Mouse (Mus musculus) intestine, postnatal 0 days (tissue): ENCODE data around the gene Tgfbr2. TPM values are rescaled to one million over a fixed set of nuclear protein-coding genes. Genes with fewer than 3 reads are reported as not detected.

Source experiments
- ATAC-seq: fragments of 200-750 bp; cut with Nextera tagmentation; 2 replicates; pipeline ENCODE4 v1.8.0; 2017; ENCODE audit warnings: mild to moderate bottlenecking, moderate TSS enrichment, moderate library complexity
- H3K27ac ChIP-seq: fragments of 300-500 bp; sonication (generic); 2 replicates; pipeline ENCODE4 v1.5.1; 2014; ENCODE audit warnings: mild to moderate bottlenecking, low read depth, low read length, moderate library complexity
- H3K27me3 ChIP-seq: fragments of 300-500 bp; sonication (generic); replicated peaks from 2 replicates; pipeline ENCODE4 v1.6.1; 2014; ENCODE audit warnings: low read length, mixed read lengths; ENCODE audit not compliant: control insufficient read depth, insufficient read depth
- H3K36me3 ChIP-seq: fragments of 300-500 bp; sonication (generic); 2 replicates; pipeline ENCODE4 v1.6.1; 2014; ENCODE audit warnings: mild to moderate bottlenecking, moderate library complexity; ENCODE audit not compliant: control insufficient read depth, insufficient read depth
- H3K4me1 ChIP-seq: fragments of 300-500 bp; sonication (generic); replicated peaks from 2 replicates; pipeline ENCODE4 v1.6.1; 2014; ENCODE audit warnings: antibody characterized with exemption, low read length, mixed read lengths; ENCODE audit not compliant: control insufficient read depth, insufficient read depth
- H3K4me2 ChIP-seq: fragments of 300-500 bp; sonication (generic); replicated peaks from 2 replicates; pipeline ENCODE4 v1.6.1; 2014; ENCODE audit warnings: low read depth, mild to moderate bottlenecking, moderate library complexity
- H3K4me3 ChIP-seq: fragments of 300-500 bp; sonication (generic); 2 replicates; pipeline ENCODE4 v1.5.1; 2014; ENCODE audit warnings: low read depth, low read length
- H3K9ac ChIP-seq: fragments of 300-500 bp; sonication (generic); 2 replicates; pipeline ENCODE4 v1.6.1; 2014; ENCODE audit warnings: mild to moderate bottlenecking, low read depth, low read length
- H3K9me3 ChIP-seq: fragments of 300-500 bp; sonication (generic); 2 replicates; pipeline ENCODE4 v1.6.1; 2016; ENCODE audit warnings: mixed run types; ENCODE audit not compliant: control insufficient read depth
- CTCF ChIP-seq: sonication (generic); IDR thresholded peaks from 2 replicates; pipeline ENCODE4 v1.5.1; 2016; ENCODE audit warnings: low read depth, mild to moderate bottlenecking, control low read depth, antibody characterized with exemption, moderate library complexity
- WGBS: fragments of 180-500 bp; shearing (Covaris S2); extraction: QIAGEN DNeasy Blood & Tissue Kit; methylation state at CpG from one replicate; pipeline ENCODE4 v1.1.7; 2014; 5-methylcytosine and 5-hydroxymethylcytosine counted together
- polyA plus RNA-seq: library from polyadenylated mRNA; unstranded; fragments of >200 nt; fragmentation: Nextera tagmentation; extraction: Ambion mirVana; gene quantifications from 2 replicates; pipeline ENCODE4 v1.2.1, GENCODE M21; 2015

Gene Tgfbr2
- polyA plus RNA-seq, 1 experiment from 2014 or later = 16.0 TPM

DNA sequence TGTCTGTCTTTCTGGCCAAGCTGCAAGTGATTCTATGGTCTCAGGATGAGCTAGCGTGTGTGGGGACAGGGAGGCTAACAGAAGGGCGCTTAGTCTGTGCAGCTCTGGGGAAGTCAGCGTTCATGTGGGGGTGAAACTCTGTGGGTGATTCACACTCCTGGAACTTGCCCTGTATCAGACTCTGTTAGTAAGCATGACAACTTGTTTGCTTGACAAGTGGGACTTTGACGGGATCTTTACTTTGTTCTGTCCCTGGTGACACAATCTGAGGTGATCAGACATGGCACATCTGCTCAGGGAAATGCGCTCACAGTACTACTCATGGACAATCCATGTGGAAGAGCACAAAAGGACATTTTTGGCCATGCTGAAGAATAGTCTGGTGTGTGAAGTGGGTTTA lies 87.9 kb downstream of the Tgfbr2 start:
- Histone ChIP-seq H3K4me1 (no peaks in the 10 kb centered on the region), H3K9me3 (no peaks in the 10 kb centered on the region), H3K27ac (no peak overlapping the region), H3K4me2 (no peak overlapping the region), H3K36me3 (peaks cover 34% of the 10 kb centered on the region), H3K9ac (no peak overlapping the region), H3K27me3 (no peaks in the 10 kb centered on the region), H3K4me3 (no peak overlapping the region)
- 93% methylated on average over 5 of the region's 5 CpGs for WGBS
- no peak for ATAC-seq
- no peak for TF ChIP-seq CTCF

DNA sequence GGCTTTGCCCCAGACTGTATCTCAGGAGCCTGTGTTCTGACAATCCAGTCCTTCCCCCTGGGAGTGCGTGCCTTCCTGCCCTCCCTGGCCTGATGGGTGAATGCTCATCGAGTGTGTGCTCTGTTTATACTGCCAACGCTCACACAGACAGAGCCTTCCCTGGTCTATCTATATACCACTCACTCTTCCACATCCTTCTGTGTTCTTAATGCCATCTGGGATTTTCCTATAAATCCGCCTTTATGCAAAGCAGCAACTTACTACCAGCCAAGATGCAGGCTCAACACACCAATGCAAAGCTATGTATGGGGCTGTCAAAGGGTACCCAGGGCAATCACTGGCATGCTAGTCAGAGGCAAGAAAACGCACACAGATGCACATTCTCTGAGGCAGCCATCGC lies 89.2 kb downstream of the Tgfbr2 start:
- Histone ChIP-seq H3K36me3 (peaks cover 25% of the 10 kb centered on the region), H3K27me3 (no peaks in the 10 kb centered on the region), H3K4me3 (no peak overlapping the region), H3K9ac (no peak overlapping the region), H3K9me3 (no peaks in the 10 kb centered on the region), H3K27ac (no peak overlapping the region), H3K4me1 (no peaks in the 10 kb centered on the region), H3K4me2 (no peak overlapping the region)
- no peak for TF ChIP-seq CTCF
- 80% methylated on average over 6 of the region's 6 CpGs for WGBS
- no peak for ATAC-seq

DNA sequence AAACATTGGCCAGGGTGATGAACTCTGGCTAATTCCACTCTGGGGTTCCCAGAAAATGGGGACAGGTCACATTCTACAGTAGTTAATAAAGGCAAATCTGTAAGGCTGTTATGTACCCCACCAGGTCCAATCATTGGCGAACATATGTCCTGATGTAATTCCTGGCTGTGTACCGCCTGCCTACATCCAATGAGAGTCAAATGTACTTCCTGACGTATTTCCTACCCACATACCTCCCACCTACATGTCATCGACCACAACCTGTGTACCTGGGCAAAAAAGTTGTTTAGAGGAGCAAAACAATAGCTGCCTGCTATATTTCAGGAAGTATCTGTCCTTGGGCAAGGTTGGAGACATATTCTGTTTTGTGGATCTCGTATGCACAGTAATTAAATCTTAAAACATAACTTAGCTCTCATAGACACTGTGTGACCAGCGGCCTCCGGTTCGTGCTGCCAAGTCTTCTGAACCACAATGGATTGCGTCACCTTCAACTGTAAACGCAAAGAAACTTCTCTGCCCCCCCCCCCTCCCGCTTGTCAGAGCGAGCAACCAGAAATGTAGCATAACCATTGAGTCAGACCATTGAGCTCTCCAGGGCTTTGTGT lies 90.7 kb downstream of the Tgfbr2 start:
- H3K9ac ChIP-seq = no peak overlapping the region
- peaks cover 9% of the 10 kb centered on the region for H3K36me3 ChIP-seq
- TF ChIP-seq CTCF = no peak
- 79% methylated on average over 12 of the region's 12 CpGs for WGBS
- no peaks in the 10 kb centered on the region for H3K27me3 ChIP-seq
- H3K9me3 ChIP-seq = no peaks in the 10 kb centered on the region
- H3K27ac ChIP-seq = no peak overlapping the region
- no peak for ATAC-seq
- H3K4me1 ChIP-seq = no peaks in the 10 kb centered on the region
- no peak overlapping the region for H3K4me3 ChIP-seq
- no peak overlapping the region for H3K4me2 ChIP-seq

DNA sequence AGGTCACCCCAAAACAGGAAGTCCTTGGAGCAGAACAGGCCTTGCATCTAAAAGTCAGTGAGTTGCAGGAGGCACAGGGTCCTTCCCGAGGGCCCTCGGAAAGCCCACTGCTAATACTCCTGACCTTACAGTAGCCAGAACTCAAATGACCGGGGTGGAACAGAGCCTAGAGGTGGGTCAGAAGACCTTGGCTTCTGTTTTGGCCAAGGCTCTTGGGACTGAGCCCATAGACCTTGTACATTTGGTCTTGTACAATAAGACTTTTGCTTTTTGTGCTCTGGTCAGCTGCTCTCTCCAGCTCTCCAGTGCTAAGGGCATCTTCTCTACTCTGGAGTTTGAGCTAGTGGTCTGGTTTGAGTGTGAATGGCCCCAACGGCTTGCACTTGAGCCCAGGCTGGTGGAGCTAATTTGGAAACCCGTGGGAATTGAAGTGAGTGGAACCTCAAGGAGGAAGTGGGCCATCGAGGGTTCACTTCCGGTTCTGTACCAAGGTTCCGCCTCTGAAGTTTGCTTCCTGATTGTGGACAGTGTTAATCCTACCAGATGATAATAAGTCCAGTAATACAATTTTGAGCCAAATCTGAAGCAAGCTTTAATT lies 91.3 kb downstream of the Tgfbr2 start:
- no peaks in the 10 kb centered on the region for H3K9me3 ChIP-seq
- H3K4me3 ChIP-seq = no peak overlapping the region
- H3K27ac ChIP-seq = no peak overlapping the region
- no peak overlapping the region for H3K4me2 ChIP-seq
- WGBS = 86% methylated on average over 8 of the region's 8 CpGs
- peaks cover 5% of the 10 kb centered on the region; the same call in 1 of the 2 replicates for H3K36me3 ChIP-seq
- H3K27me3 ChIP-seq = no peaks in the 10 kb centered on the region
- TF ChIP-seq CTCF = no peak
- no peak overlapping the region for H3K9ac ChIP-seq
- ATAC-seq = no peak
- H3K4me1 ChIP-seq = no peaks in the 10 kb centered on the region

DNA sequence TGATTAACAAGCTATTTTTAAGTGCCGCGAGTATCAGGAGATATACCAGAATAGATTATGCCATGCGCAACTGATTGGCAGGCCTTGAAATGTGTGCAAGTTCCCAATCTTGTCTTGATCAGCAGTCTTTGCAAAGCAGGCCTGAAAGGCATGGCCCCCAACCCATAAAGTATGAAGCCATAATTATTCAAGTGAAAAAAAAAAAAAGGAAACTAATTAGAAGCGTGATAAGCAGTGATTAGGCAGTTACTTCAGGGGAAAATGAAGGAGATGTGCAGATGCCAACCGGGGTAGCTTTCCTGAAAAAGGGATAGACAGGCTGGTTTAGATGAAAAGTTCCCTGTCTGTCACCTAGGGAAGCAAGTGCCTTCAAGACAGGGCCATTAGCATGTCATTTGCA lies 91.9 kb downstream of the Tgfbr2 start:
- Histone ChIP-seq H3K4me3 (no peak overlapping the region), H3K9ac (no peak overlapping the region), H3K9me3 (no peaks in the 10 kb centered on the region), H3K27me3 (no peaks in the 10 kb centered on the region), H3K36me3 (no peaks in the 10 kb centered on the region; the same call in 1 of the 2 replicates), H3K4me2 (no peak overlapping the region), H3K4me1 (no peaks in the 10 kb centered on the region), H3K27ac (no peak overlapping the region)
- ATAC-seq = no peak
- 90% methylated on average over 5 of the region's 5 CpGs for WGBS
- no peak for TF ChIP-seq CTCF

DNA sequence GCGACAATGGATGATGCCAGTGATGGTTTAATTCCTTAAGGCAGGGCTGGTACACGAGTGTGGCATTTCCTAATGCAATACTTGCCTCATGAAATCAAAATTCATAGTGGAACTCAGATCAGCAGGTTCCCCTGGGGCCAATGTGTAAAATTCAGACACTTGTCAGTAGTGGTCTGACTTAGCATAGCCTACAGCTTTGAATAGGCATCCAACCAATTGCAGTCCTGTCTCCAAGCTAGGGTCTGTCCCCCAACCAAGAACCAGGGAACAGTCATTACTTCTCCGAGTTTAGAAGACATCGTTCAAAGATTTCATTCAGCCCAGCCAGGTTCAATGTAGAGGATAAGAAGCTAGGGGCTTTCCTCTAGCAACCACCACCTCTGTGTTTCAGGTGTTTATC lies 93.4 kb downstream of the Tgfbr2 start:
- TF ChIP-seq CTCF = no peak
- no peak overlapping the region for H3K9ac ChIP-seq
- no peaks in the 10 kb centered on the region for H3K9me3 ChIP-seq
- no peak for ATAC-seq
- WGBS = 84% methylated on average over 4 of the region's 4 CpGs
- no peak overlapping the region for H3K4me3 ChIP-seq
- H3K36me3 ChIP-seq = no peaks in the 10 kb centered on the region
- H3K27ac ChIP-seq = no peak overlapping the region
- no peaks in the 10 kb centered on the region for H3K27me3 ChIP-seq
- no peak overlapping the region for H3K4me2 ChIP-seq
- no peaks in the 10 kb centered on the region for H3K4me1 ChIP-seq
